Comparison of ENCODE assay signal across 8 mouse cellular contexts in the genomic region with DNA sequence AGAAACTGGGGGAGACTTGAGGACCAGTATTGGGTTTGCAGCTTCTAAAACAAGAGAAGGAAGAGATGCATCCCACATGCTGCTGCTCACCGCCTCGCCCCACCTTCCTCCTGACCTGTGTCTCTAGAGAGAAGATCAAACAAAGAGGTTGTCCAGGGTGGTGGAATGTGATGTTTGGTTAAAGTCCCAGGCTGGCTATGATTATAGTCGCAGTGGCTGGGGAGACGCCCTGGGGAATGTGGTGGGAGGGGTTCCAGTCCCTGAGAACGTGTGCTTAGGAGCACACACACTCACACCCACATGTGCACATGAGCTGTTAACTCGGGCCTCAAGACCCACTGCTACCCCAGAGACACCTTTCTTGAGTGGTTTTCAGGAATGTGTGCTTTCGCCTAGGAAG.
DNase-seq lines count a peak whose midpoint lies in the region; ATAC-seq and TF ChIP-seq lines count a peak whose summit lies in the region.
"Had no signal": no experiment of that assay in that cellular context is flagged by ENCODE, and none has a peak within 500 bp of the region (broad histone marks: within the 10 kb centered on the region; RNA-seq: fewer than 3 reads in every experiment).

No protein-coding gene starts in this region.

- H3K4me1 ChIP-seq in liver, embryonic 14.5 days (replicated peaks; ENCODE audit: control insufficient read depth in 2 of 2, insufficient read depth in 2 of 2, low read length in 1 of 2), result peaks cover 0 to 10% of the 10 kb centered on the region in 2 experiments; a peak in 2 of 4 replicates
- peaks cover 10% of the 10 kb centered on the region; the same call in 1 of the 2 replicates for H3K4me1 ChIP-seq in liver, embryonic 12.5 days
- H3K4me1 ChIP-seq in embryonic facial prominence, embryonic 12.5 days, result peaks cover 30% of the 10 kb centered on the region
- peaks cover 23% of the 10 kb centered on the region; the same call in 1 of the 2 replicates for H3K4me1 ChIP-seq in heart, postnatal 0 days (ENCODE audit: control insufficient read depth, insufficient read depth)
- H3K4me1 ChIP-seq in neural tube, embryonic 15.5 days, result peaks cover 14% of the 10 kb centered on the region

- WGBS in liver, embryonic 14.5 days (ENCODE audit: insufficient replicate concordance), result 48% methylated on average over 7 of the region's 7 CpGs
- 43% methylated on average over 7 of the region's 7 CpGs for WGBS in liver, embryonic 12.5 days (ENCODE audit: insufficient replicate concordance)
- WGBS in embryonic facial prominence, embryonic 12.5 days, result 27% methylated on average over 7 of the region's 7 CpGs
- 45% methylated on average over 7 of the region's 7 CpGs for WGBS in heart, postnatal 0 days
- WGBS in neural tube, embryonic 15.5 days, result 54% methylated on average over 7 of the region's 7 CpGs

- no peak overlapping the region for H3K27ac ChIP-seq in liver, embryonic 14.5 days
- H3K27ac ChIP-seq in liver, embryonic 12.5 days, result no peak overlapping the region
- 0 out of 2 replicates have a peak overlapping the region, but pooled peaks have one; percentile 31 for H3K27ac ChIP-seq in embryonic facial prominence, embryonic 12.5 days
- peak overlapping the region; percentile 41; the same call in 1 of the 2 replicates for H3K27ac ChIP-seq in heart, postnatal 0 days (ENCODE audit: low read depth)
- peak overlapping the region; percentile 51; the same call in 1 of the 2 replicates for H3K27ac ChIP-seq in neural tube, embryonic 15.5 days (replicated peaks)

- DNase-seq in liver, embryonic 14.5 days (ENCODE audit: low read depth in 3 of 3, low spot score in 3 of 3), result no peak
- no peak for DNase-seq in heart, postnatal 0 days (ENCODE audit: low spot score)
- no peak for DNase-seq in ovary, postnatal 10 days (ENCODE audit: low spot score)
- no peak for DNase-seq in adrenal gland, adult 2 months
- DNase-seq: spleen, adult 18-20 months had no signal

- H3K36me3 ChIP-seq in liver, embryonic 14.5 days (replicated peaks; ENCODE audit: control insufficient read depth, insufficient read depth, low read depth), result no peaks in the 10 kb centered on the region
- no peaks in the 10 kb centered on the region for H3K36me3 ChIP-seq in liver, embryonic 12.5 days
- no peaks in the 10 kb centered on the region for H3K36me3 ChIP-seq in embryonic facial prominence, embryonic 12.5 days
- H3K36me3 ChIP-seq in heart, postnatal 0 days (replicated peaks; ENCODE audit: control insufficient read depth, insufficient read depth, low read length), result no peaks in the 10 kb centered on the region
- H3K36me3 ChIP-seq in neural tube, embryonic 15.5 days, result no peaks in the 10 kb centered on the region

- no peak for TF ChIP-seq CTCF in liver, embryonic 14.5 days (IDR thresholded peaks at IDR 0.05; ENCODE audit: low read depth)
- no peak for TF ChIP-seq CTCF in heart, postnatal 0 days (IDR thresholded peaks at IDR 0.05; ENCODE audit: low read depth)

- 0 out of 2 replicates have a peak, but pooled peaks have one; percentile 6 for ATAC-seq in liver, embryonic 14.5 days (ENCODE audit: insufficient read depth)
- no peak for ATAC-seq in liver, embryonic 12.5 days
- no peak for ATAC-seq in embryonic facial prominence, embryonic 12.5 days (ENCODE audit: insufficient number of reproducible peaks, insufficient read depth, low FRiP score, low TSS enrichment)
- ATAC-seq in heart, postnatal 0 days (ENCODE audit: insufficient read depth, low read depth), result 0 out of 2 replicates have a peak, but pooled peaks have one; percentile 32
- no peak for ATAC-seq in neural tube, embryonic 15.5 days (ENCODE audit: low FRiP score)

- H3K27me3 ChIP-seq in liver, embryonic 14.5 days (ENCODE audit: control insufficient read depth, insufficient read depth, low read length), result no peaks in the 10 kb centered on the region
- no peaks in the 10 kb centered on the region for H3K27me3 ChIP-seq in liver, embryonic 12.5 days (replicated peaks)
- H3K27me3 ChIP-seq in embryonic facial prominence, embryonic 12.5 days, result no peaks in the 10 kb centered on the region
- H3K27me3 ChIP-seq in heart, postnatal 0 days (ENCODE audit: control insufficient read depth, insufficient read depth, low read length), result no peaks in the 10 kb centered on the region
- H3K27me3 ChIP-seq in neural tube, embryonic 15.5 days (replicated peaks), result no peaks in the 10 kb centered on the region

- no peak overlapping the region for H3K9ac ChIP-seq in liver, embryonic 14.5 days (replicated peaks)
- no peak overlapping the region for H3K9ac ChIP-seq in liver, embryonic 12.5 days
- no peak overlapping the region for H3K9ac ChIP-seq in embryonic facial prominence, embryonic 12.5 days
- H3K9ac ChIP-seq in heart, postnatal 0 days (replicated peaks; ENCODE audit: low read depth, low read length), result no peak overlapping the region
- H3K9ac ChIP-seq in neural tube, embryonic 15.5 days (replicated peaks), result no peak overlapping the region

- no peak overlapping the region for H3K4me2 ChIP-seq in liver, embryonic 14.5 days (ENCODE audit: low read depth)
- H3K4me2 ChIP-seq in liver, embryonic 12.5 days, result no peak overlapping the region
- H3K4me2 ChIP-seq in embryonic facial prominence, embryonic 12.5 days (replicated peaks), result no peak overlapping the region
- no peak overlapping the region for H3K4me2 ChIP-seq in heart, postnatal 0 days (ENCODE audit: low read depth, low read length)
- H3K4me2 ChIP-seq in neural tube, embryonic 15.5 days, result no peak overlapping the region

- no peak for TF ChIP-seq EP300 in liver, embryonic 14.5 days (IDR thresholded peaks at IDR 0.05; ENCODE audit: low read depth)
- no peak for TF ChIP-seq EP300 in heart, postnatal 0 days (IDR thresholded peaks at IDR 0.05; ENCODE audit: low read depth)

- no peak overlapping the region for H3K4me3 ChIP-seq in liver, embryonic 14.5 days (ENCODE audit: insufficient read depth in 1 of 2, low read depth in 2 of 2, low read length in 2 of 2)
- H3K4me3 ChIP-seq in liver, embryonic 12.5 days, result no peak overlapping the region
- H3K4me3 ChIP-seq in embryonic facial prominence, embryonic 12.5 days, result no peak overlapping the region
- H3K4me3 ChIP-seq in heart, postnatal 0 days (ENCODE audit: low read depth, low read length), result no peak overlapping the region
- no peak overlapping the region for H3K4me3 ChIP-seq in neural tube, embryonic 15.5 days (replicated peaks)

- no peaks in the 10 kb centered on the region for H3K9me3 ChIP-seq in liver, embryonic 14.5 days (ENCODE audit: control insufficient read depth, low read length)
- no peaks in the 10 kb centered on the region for H3K9me3 ChIP-seq in liver, embryonic 12.5 days (replicated peaks)
- H3K9me3 ChIP-seq in embryonic facial prominence, embryonic 12.5 days, result no peaks in the 10 kb centered on the region; the same call in 1 of the 2 replicates
- H3K9me3 ChIP-seq in heart, postnatal 0 days (replicated peaks; ENCODE audit: control insufficient read depth, low read length), result no peaks in the 10 kb centered on the region
- no peaks in the 10 kb centered on the region for H3K9me3 ChIP-seq in neural tube, embryonic 15.5 days (replicated peaks)

Comparison
In these comparisons a context has a peak if more than half of its experiments do, and no peak if none do; other contexts are left out.
1. ATAC-seq: peak in liver, embryonic 14.5 days (single experiment) and heart, postnatal 0 days (single experiment); none in liver, embryonic 12.5 days (single experiment), embryonic facial prominence, embryonic 12.5 days (single experiment) and neural tube, embryonic 15.5 days (single experiment).
2. H3K27ac ChIP-seq: peak in embryonic facial prominence, embryonic 12.5 days (single experiment), heart, postnatal 0 days (single experiment) and neural tube, embryonic 15.5 days (single experiment); none in liver, embryonic 14.5 days (single experiment) and liver, embryonic 12.5 days (single experiment).